Mouse (Mus musculus): ENCODE results near the gene Paox. TPM values are rescaled to one million over a fixed set of nuclear protein-coding genes. Genes with fewer than 3 reads are reported as not detected.
A peak's percentile ranks its signal among the peaks of the same experiment; 100 is the strongest.
"Not testable (repeated sequence)": the region's sequence is repeated elsewhere in the genome, so short reads cannot be mapped to it uniquely, and the experiment has no call there.

Paox gene
- total and polyA plus RNA-seq, 2 experiments, result 59.1 to 86.9 TPM

GRCm38 (mm10) chr7:140126934-140127333 is 11.3 kb downstream of the Paox start:
- H3K4me3 ChIP-seq (ENCODE audit: insufficient read depth, low read depth, low read length), result no peak overlapping the region
- peaks cover 31% of the 10 kb centered on the region; the same call in 1 of the 2 replicates for H3K36me3 ChIP-seq (ENCODE audit: control insufficient read depth, insufficient read depth, low read length)
- TF ChIP-seq CTCF (IDR thresholded peaks at IDR 0.05; ENCODE audit: low read depth, low read length) (no peak), POLR2A (IDR thresholded peaks at IDR 0.05; ENCODE audit: extremely low read depth, insufficient read depth, low read length) (no peak)
- 86% methylated on average over 3 of the region's 3 CpGs for WGBS
- H3K9ac ChIP-seq (ENCODE audit: low read depth, low read length), result no peak overlapping the region
- no peak for DNase-seq (ENCODE audit: extremely low read depth, low read depth, low spot score)
- peaks cover 8% of the 10 kb centered on the region for H3K4me1 ChIP-seq (ENCODE audit: control insufficient read depth, insufficient read depth, low read length)
- no peak overlapping the region for H3K27ac ChIP-seq (replicated peaks; ENCODE audit: insufficient read depth, low read depth, low read length)
- H3K79me2 ChIP-seq (ENCODE audit: control insufficient read depth, insufficient read depth, low read length), result no peaks in the 10 kb centered on the region; the same call in 1 of the 2 replicates
- H3K27me3 ChIP-seq (ENCODE audit: control insufficient read depth, insufficient read depth, low read length), result no peaks in the 10 kb centered on the region

GRCm38 (mm10) chr7:140127911-140128310 is 12.3 kb downstream of the Paox start:
- DNase-seq (ENCODE audit: extremely low read depth, low read depth, low spot score), result peak; percentile 34
- H3K36me3 ChIP-seq (ENCODE audit: control insufficient read depth, insufficient read depth, low read length), result peaks cover 36% of the 10 kb centered on the region
- TF ChIP-seq CTCF (IDR thresholded peaks at IDR 0.05; ENCODE audit: low read depth, low read length) (no peak), POLR2A (IDR thresholded peaks at IDR 0.05; ENCODE audit: extremely low read depth, insufficient read depth, low read length) (no peak)
- no peak overlapping the region for H3K9ac ChIP-seq (ENCODE audit: low read depth, low read length)
- peaks cover 8% of the 10 kb centered on the region for H3K4me1 ChIP-seq (ENCODE audit: control insufficient read depth, insufficient read depth, low read length)
- no peak overlapping the region for H3K27ac ChIP-seq (replicated peaks; ENCODE audit: insufficient read depth, low read depth, low read length)
- no peak overlapping the region for H3K4me3 ChIP-seq (ENCODE audit: insufficient read depth, low read depth, low read length)
- H3K79me2 ChIP-seq (ENCODE audit: control insufficient read depth, insufficient read depth, low read length), result no peaks in the 10 kb centered on the region; the same call in 1 of the 2 replicates
- H3K27me3 ChIP-seq (ENCODE audit: control insufficient read depth, insufficient read depth, low read length), result no peaks in the 10 kb centered on the region
- 85% methylated on average over 2 of the region's 2 CpGs for WGBS

GRCm38 (mm10) chr7:140132184-140132583 is 16.6 kb downstream of the Paox start:
- 93% methylated on average over 7 of the region's 7 CpGs for WGBS
- H3K27ac ChIP-seq (replicated peaks; ENCODE audit: insufficient read depth, low read depth, low read length); H3K9ac ChIP-seq (ENCODE audit: low read depth, low read length); H3K79me2 ChIP-seq (ENCODE audit: control insufficient read depth, insufficient read depth, low read length); H3K4me3 ChIP-seq (ENCODE audit: insufficient read depth, low read depth, low read length); H3K27me3 ChIP-seq (ENCODE audit: control insufficient read depth, insufficient read depth, low read length); H3K4me1 ChIP-seq (ENCODE audit: control insufficient read depth, insufficient read depth, low read length); DNase-seq (ENCODE audit: extremely low read depth, low read depth, low spot score): not testable (repeated sequence)
- peaks cover 41% of the 10 kb centered on the region for H3K36me3 ChIP-seq (ENCODE audit: control insufficient read depth, insufficient read depth, low read length)

- not testable (repeated sequence) for DNase-seq (ENCODE audit: extremely low read depth, low read depth, low spot score); H3K4me3 ChIP-seq (ENCODE audit: insufficient read depth, low read depth, low read length); H3K27me3 ChIP-seq (ENCODE audit: control insufficient read depth, insufficient read depth, low read length); H3K9ac ChIP-seq (ENCODE audit: low read depth, low read length); H3K4me1 ChIP-seq (ENCODE audit: control insufficient read depth, insufficient read depth, low read length); H3K27ac ChIP-seq (replicated peaks; ENCODE audit: insufficient read depth, low read depth, low read length); H3K79me2 ChIP-seq (ENCODE audit: control insufficient read depth, insufficient read depth, low read length)
- WGBS, result 88% methylated on average over 7 of the region's 7 CpGs
- H3K36me3 ChIP-seq (ENCODE audit: control insufficient read depth, insufficient read depth, low read length), result peaks cover 31% of the 10 kb centered on the region
Measured at GRCm38 (mm10) chr7:140134033-140134432, 18.4 kb downstream of the Paox start.

GRCm38 (mm10) chr7:140135106-140135770 is 19.6 kb downstream of the Paox start:
- Histone ChIP-seq H3K27me3 (ENCODE audit: control insufficient read depth, insufficient read depth, low read length) (no peaks in the 10 kb centered on the region), H3K27ac (replicated peaks; ENCODE audit: insufficient read depth, low read depth, low read length) (no peak overlapping the region), H3K9ac (ENCODE audit: low read depth, low read length) (no peak overlapping the region), H3K4me3 (ENCODE audit: insufficient read depth, low read depth, low read length) (no peak overlapping the region), H3K79me2 (ENCODE audit: control insufficient read depth, insufficient read depth, low read length) (no peaks in the 10 kb centered on the region), H3K4me1 (ENCODE audit: control insufficient read depth, insufficient read depth, low read length) (peaks cover 2% of the 10 kb centered on the region; the same call in 1 of the 2 replicates), H3K36me3 (ENCODE audit: control insufficient read depth, insufficient read depth, low read length) (peaks cover 22% of the 10 kb centered on the region)
- WGBS, result 90% methylated on average over 5 of the region's 5 CpGs
- TF ChIP-seq CTCF (IDR thresholded peaks at IDR 0.05; ENCODE audit: low read depth, low read length), result no peak
- no peak for TF ChIP-seq POLR2A (IDR thresholded peaks at IDR 0.05; ENCODE audit: extremely low read depth, insufficient read depth, low read length)
- no peak for DNase-seq (ENCODE audit: extremely low read depth, low read depth, low spot score)

- peak within 1 kb of the TSS; percentile 72 for H3K27ac ChIP-seq (replicated peaks; ENCODE audit: insufficient read depth, low read depth, low read length)
- peak within 1 kb of the TSS; percentile 82 for H3K4me3 ChIP-seq (ENCODE audit: insufficient read depth, low read depth, low read length)
- H3K79me2 ChIP-seq (ENCODE audit: control insufficient read depth, insufficient read depth, low read length), result no peaks in the 10 kb centered on the region
- H3K9ac ChIP-seq (ENCODE audit: low read depth, low read length), result peak within 1 kb of the TSS; percentile 90
- H3K27me3 ChIP-seq (ENCODE audit: control insufficient read depth, insufficient read depth, low read length), result no peaks in the 10 kb centered on the region
- DNase-seq (ENCODE audit: extremely low read depth, low read depth, low spot score), result peak; percentile 82
- peaks cover 8% of the 10 kb centered on the region for H3K36me3 ChIP-seq (ENCODE audit: control insufficient read depth, insufficient read depth, low read length)
- TF ChIP-seq CTCF (IDR thresholded peaks at IDR 0.05; ENCODE audit: low read depth, low read length) (no peak), POLR2A (IDR thresholded peaks at IDR 0.05; ENCODE audit: extremely low read depth, insufficient read depth, low read length) (peak; percentile 65)
- WGBS, result 2% methylated on average over 39 of the region's 39 CpGs
- H3K4me1 ChIP-seq (ENCODE audit: control insufficient read depth, insufficient read depth, low read length), result peaks cover 2% of the 10 kb centered on the region; the same call in 1 of the 2 replicates
Measured at GRCm38 (mm10) chr7:140137135-140138020, 21.8 kb downstream of the Paox start, which contains the start of gene Mtg1. Gene Mtg1, plus strand, starts transcription at chr7:140137564.
